Mouse (Mus musculus) liver, adult 2 months (tissue): ENCODE measurements around the gene Nhlrc4.

Source experiments
- CTCF ChIP-seq: fragments of 200-500 bp; IDR thresholded peaks from 2 replicates; pipeline ENCODE4 v1.5.1; 2011; ENCODE audit warnings: low read depth, low read length, control low read depth
- POLR2A ChIP-seq: fragments of 200-500 bp; IDR thresholded peaks from 2 replicates; pipeline ENCODE4 v1.6.1; 2011; ENCODE audit warnings: low read length, control low read depth; ENCODE audit not compliant: insufficient read depth; ENCODE audit errors: extremely low read depth

DNA sequence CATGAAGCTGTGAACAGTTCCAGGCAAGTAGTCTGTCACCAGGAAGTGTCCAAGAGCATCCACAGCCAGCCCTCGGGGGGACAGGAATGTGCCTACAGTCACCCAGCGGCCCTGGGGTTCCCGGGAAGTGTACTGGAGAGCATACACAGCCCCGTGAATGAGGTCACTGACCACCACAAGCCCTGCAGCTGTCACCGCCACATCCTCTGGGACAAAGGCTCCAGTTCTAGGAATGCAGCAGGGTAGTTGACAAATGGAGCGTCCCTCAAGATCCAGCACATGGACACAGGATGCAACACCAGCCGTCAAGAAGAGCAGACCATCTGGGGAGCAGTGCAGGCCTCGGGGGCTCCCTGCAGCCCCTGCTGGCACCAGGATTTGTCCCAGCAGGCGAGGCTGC lies 992 bp downstream of the Nhlrc4 start:
- TF ChIP-seq CTCF = no peak
- no peak for TF ChIP-seq POLR2A
